Mouse (Mus musculus) testis, adult 2 months (tissue): ENCODE measurements around the gene Rtn4rl1. TPM values are rescaled to one million over a fixed set of nuclear protein-coding genes. Genes with fewer than 3 reads are reported as not detected.

ENCODE experiments used
- H3K27ac ChIP-seq: fragments of 200-500 bp; 2 replicates; pipeline ENCODE4 v1.5.1; 2012; ENCODE audit warnings: low read depth, low read length; ENCODE audit not compliant: control insufficient read depth, insufficient read depth
- H3K27me3 ChIP-seq: fragments of 200-500 bp; 2 replicates; pipeline ENCODE4 v1.6.1; 2012; ENCODE audit warnings: mild to moderate bottlenecking, low read length, moderate library complexity; ENCODE audit not compliant: control insufficient read depth, insufficient read depth
- H3K36me3 ChIP-seq: fragments of 200-500 bp; 2 replicates; pipeline ENCODE4 v1.6.1; 2012; ENCODE audit warnings: mild to moderate bottlenecking, low read length; ENCODE audit not compliant: control insufficient read depth, insufficient read depth
- H3K4me1 ChIP-seq: fragments of 200-500 bp; 2 replicates; pipeline ENCODE4 v1.6.1; 2012; ENCODE audit warnings: low read length; ENCODE audit not compliant: control insufficient read depth, insufficient read depth
- H3K4me3 ChIP-seq: fragments of 200-500 bp; 2 replicates; pipeline ENCODE4 v1.5.1; 2012; ENCODE audit warnings: low read depth, mild to moderate bottlenecking, low read length, moderate library complexity, mixed read lengths; ENCODE audit not compliant: control insufficient read depth
- CTCF ChIP-seq: fragments of 200-500 bp; IDR thresholded peaks from 2 replicates; pipeline ENCODE4 v1.5.1; 2012; ENCODE audit warnings: low read depth, mild to moderate bottlenecking, inconsistent platforms, low read length, moderate library complexity; ENCODE audit not compliant: control insufficient read depth, insufficient read depth, insufficient replicate concordance
- POLR2A ChIP-seq: fragments of 200-500 bp; IDR thresholded peaks from 2 replicates; pipeline ENCODE4 v1.6.1; 2012; ENCODE audit warnings: low read depth, mild to moderate bottlenecking, inconsistent platforms, low read length, moderate library complexity; ENCODE audit not compliant: control insufficient read depth
- polyA plus RNA-seq: library from polyadenylated mRNA; depleted of rRNA; stranded (reverse); fragments of >200 nt; gene quantifications from 2 replicates; pipeline ENCODE4 v1.2.3, GENCODE M21; 2012

The Rtn4rl1 gene
- polyA plus RNA-seq, 1 experiment = 3.3 TPM

DNA sequence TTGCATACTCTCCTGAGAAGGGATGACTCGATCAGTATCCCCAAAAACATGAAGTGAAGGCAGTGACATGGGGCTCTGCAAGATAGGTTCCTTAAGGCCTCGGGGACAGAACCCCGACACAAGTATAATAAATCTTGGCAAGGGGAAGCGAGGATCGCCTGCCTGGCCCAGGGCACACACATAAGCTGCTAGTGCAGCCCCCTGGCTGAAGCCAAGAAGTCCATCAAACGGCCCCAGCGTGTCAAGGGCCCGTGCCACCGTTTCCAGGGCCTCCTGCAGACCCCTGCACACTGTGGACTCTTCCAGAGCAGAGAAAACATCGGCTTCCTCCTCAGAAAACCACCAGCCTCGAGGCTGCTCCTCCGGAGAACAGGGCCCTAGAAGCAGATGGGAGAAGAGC, 15.6 kb upstream of the Rtn4rl1 start:
- no peaks in the 10 kb centered on the region; the same call in 1 of the 2 replicates for H3K27me3 ChIP-seq
- peaks cover 5% of the 10 kb centered on the region for H3K4me1 ChIP-seq
- H3K27ac ChIP-seq = no peak overlapping the region
- no peak for TF ChIP-seq POLR2A
- no peak for TF ChIP-seq CTCF
- H3K4me3 ChIP-seq = peak overlapping the region; percentile 97
- no peaks in the 10 kb centered on the region for H3K36me3 ChIP-seq

DNA sequence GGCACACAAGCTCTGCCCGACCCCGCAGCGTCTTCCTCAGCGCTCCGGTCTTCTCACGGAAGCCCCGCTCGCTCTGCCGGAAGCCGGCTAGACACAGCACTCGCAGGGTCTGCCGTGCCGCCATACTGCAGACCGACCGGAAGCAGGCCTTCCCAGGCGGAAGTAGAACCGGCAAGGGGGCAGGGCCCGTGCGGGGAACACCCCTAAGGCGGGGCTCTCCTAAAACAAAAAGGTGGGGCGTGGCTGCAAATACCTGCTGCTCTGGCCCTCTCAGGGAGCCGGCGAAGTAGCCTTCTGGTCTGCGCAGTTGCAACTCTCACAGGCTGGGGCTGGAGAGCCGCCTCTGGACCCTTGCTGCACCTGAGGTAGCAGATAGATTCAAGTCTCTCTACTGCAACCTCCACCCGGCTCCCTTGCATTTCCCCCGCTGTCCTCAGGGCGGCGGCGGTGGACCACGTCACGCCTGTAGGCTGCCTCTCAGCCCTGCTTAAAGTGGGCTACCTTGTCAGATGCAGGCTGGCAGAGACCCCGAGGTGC, 14.8 kb upstream of the Rtn4rl1 start, which contains the start of gene Ovca2:
Gene Ovca2, minus strand, starts transcription at position 164 of the 537 bp plus-strand sequence.
- Histone ChIP-seq H3K27me3 (no peaks in the 10 kb centered on the region), H3K4me3 (peak within 1 kb of the TSS; percentile 97), H3K27ac (peak within 1 kb of the TSS; percentile 83), H3K36me3 (no peaks in the 10 kb centered on the region), H3K4me1 (peaks cover 5% of the 10 kb centered on the region)
- TF ChIP-seq POLR2A = peak; percentile 78
- peak; percentile 70; the same call in 1 of the 2 replicates for TF ChIP-seq CTCF

DNA sequence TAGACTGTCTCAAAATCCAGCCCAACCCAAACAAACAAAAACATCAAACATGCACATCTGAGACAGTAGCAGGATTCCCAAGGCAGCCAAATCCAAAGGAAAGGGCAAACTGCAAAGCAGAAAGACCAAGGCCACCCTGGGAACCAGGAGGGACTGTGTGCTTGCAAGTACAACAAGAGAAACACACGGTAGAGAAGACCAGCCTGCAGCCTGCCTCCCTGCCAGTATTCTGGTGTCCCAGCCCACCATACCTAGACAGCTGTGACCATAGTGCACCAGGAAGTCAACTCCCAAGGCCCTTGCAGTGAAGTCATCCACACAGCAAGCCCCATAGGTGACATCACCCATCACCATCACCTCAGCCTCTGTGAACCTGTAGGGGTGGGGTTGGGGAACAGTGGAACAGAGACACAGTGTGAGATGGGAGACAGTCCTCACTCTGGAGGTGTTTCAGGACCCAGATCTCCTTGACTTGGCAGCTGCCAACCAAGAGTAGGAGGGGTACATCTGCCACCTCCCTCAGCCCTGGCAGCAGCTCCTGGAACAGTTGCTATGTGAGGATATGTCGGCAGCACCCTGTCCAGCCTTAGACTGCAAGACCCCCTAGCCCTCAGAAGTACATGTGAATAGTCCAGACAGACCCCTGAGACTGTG, 9.5 kb upstream of the Rtn4rl1 start:
- Histone ChIP-seq H3K36me3 (no peaks in the 10 kb centered on the region), H3K27me3 (no peaks in the 10 kb centered on the region), H3K4me1 (no peaks in the 10 kb centered on the region; the same call in 1 of the 2 replicates), H3K4me3 (no peak overlapping the region), H3K27ac (no peak overlapping the region)
- TF ChIP-seq CTCF (no peak), POLR2A (no peak)

DNA sequence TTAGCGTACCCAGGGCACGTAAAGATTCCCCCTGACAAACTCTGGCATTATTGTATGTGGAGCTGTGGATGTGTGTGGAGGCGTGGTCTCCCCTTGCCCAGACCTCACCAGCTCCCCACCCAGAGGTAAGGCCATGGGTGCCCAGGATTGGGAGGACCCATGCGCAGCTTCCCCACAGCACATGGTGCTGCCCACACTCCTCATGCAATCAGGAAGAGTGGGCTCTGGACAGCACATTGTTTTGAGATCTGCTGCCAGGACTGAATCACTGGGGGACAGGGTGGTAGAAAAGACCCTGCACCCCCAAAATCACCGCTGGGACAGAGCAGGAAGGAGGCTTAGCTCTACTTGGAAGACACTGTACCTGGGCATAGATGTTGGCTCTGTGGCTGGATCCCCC, 9.0 kb upstream of the Rtn4rl1 start:
- Histone ChIP-seq H3K4me3 (no peak overlapping the region), H3K27me3 (no peaks in the 10 kb centered on the region), H3K27ac (no peak overlapping the region), H3K36me3 (no peaks in the 10 kb centered on the region), H3K4me1 (peaks cover under 1% of the 10 kb centered on the region)
- no peak for TF ChIP-seq CTCF

DNA sequence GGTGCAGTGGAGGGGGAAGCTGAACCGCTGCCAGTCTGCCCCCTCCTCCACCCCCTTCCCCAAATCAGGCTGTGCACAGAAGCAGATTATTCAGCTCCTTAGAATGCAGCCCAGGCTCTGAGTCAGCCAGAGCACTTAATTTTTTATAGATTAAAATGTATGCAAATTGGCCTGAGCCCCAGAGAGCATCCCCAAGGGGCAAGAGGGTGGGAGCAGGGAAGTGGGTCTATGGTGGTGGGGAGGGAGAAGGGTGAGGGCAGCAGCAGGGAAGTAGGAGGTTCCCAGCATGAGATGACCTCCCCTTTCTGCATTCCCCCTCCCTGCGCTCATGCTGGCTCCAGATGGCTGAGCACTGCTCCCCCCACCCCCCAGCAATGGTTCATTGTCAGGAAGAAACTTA, 8.6 kb upstream of the Rtn4rl1 start:
- Histone ChIP-seq H3K4me3 (no peak overlapping the region), H3K27me3 (no peaks in the 10 kb centered on the region), H3K4me1 (peaks cover 2% of the 10 kb centered on the region), H3K36me3 (no peaks in the 10 kb centered on the region), H3K27ac (no peak overlapping the region)
- TF ChIP-seq POLR2A (no peak), CTCF (no peak)

DNA sequence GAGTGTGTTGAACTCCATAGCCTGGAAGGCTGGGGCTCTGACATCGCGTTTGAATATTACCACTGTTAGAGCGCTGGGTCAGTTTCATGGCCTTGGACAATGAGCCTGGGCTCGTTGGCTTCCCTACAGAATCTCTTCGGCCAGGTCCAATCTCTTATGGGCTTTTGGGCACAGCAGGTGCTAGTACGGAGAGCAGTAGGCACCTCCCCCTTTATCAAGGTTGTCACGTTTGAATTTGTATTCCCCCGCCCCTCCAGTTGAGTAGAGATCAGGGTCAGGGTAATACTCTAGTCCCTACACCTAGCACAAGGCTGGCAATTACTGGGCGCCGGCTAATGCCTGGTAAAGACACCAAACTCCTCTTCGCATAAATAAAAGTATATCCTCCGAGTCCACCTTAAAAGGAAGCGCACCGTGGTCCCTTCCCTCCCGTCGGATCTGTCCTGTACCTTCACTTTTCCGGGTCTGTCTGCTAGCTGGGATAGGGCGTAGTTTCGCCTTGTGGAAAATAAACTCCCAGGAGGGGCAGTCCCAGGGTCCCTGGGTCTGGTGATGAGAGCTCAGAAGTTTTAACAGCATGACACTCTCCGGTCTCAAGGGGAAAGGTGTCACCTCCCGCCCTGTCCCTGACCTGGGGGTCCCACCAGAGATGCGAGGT, 3.7 kb upstream of the Rtn4rl1 start:
- H3K4me3 ChIP-seq = peak overlapping the region; percentile 95
- no peaks in the 10 kb centered on the region for H3K27me3 ChIP-seq
- no peaks in the 10 kb centered on the region for H3K36me3 ChIP-seq
- H3K27ac ChIP-seq = peak overlapping the region; percentile 9; the same call in 1 of the 2 replicates
- H3K4me1 ChIP-seq = peaks cover 15% of the 10 kb centered on the region
- no peak for TF ChIP-seq CTCF
- no peak for TF ChIP-seq POLR2A

DNA sequence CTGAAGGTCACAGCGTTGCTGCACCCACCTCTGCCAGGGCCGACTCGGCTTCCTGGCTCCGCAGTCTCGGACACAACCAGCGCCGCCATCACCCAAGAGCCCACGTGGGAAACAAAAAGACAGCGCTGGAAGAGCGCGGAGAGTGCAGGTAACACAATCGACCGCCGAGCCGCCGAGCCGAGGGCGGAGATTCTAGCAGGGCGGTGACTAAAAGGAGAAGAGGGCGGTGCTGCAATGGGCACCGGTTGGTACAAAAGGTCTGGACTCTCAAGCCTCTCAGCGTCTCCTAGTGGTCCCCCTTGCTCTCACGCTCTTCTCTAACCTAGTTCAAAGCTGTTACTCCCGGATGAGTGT, 3.2 kb upstream of the Rtn4rl1 start:
- Histone ChIP-seq H3K4me1 (peaks cover 15% of the 10 kb centered on the region), H3K36me3 (no peaks in the 10 kb centered on the region), H3K27ac (peak overlapping the region; percentile 9; the same call in 1 of the 2 replicates), H3K4me3 (peak overlapping the region; percentile 95), H3K27me3 (no peaks in the 10 kb centered on the region)
- TF ChIP-seq POLR2A (peak; percentile 68; the same call in 1 of the 2 replicates), CTCF (no peak)

DNA sequence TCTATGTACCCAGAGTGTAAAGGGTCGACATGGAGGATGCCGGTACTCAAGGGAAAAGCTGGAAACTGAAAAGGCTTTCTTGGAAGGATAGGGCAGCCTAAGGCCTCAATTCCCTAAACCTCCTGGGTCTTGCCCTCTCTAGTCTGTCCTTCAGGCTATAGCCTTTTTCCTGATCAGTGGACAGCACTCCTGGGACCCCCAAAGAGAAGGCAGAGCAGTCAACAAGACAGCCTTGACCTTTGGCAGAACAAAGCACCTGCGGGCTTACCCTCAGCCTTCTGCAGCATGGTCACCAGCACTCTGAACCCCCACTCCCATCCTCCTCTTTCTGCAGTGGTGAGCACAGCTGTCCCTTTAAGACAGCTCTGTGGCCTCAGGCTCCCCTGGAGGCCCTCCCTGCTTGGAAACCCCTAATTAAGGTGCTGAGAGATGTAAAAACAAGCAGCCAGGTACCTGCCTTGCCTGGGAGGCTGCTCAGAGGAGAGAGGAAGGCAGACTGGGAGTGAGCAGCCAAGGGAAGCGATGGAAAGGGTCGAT, 2.6 kb upstream of the Rtn4rl1 start, which contains the start of gene Dph1:
Gene Dph1, minus strand, starts transcription at position 337 of the 537 bp plus-strand sequence.
- Histone ChIP-seq H3K4me1 (peaks cover 15% of the 10 kb centered on the region), H3K4me3 (peak within 1 kb of the TSS; percentile 95), H3K36me3 (no peaks in the 10 kb centered on the region), H3K27ac (peak within 1 kb of the TSS; percentile 9; the same call in 1 of the 2 replicates), H3K27me3 (no peaks in the 10 kb centered on the region)
- TF ChIP-seq POLR2A = no peak
- TF ChIP-seq CTCF = no peak
